Mouse (Mus musculus): Measurements from ENCODE around the gene Gm19684. TPM values are rescaled to one million over a fixed set of nuclear protein-coding genes. Genes with fewer than 3 reads are reported as not detected.
"Not testable (repeated sequence)": the region's sequence is repeated elsewhere in the genome, so short reads cannot be mapped to it uniquely, and the experiment has no call there.

Gene Gm19684
- polyA plus RNA-seq, 1 experiment from 2014 or later = not detected

GRCm38 (mm10) chr17:36161129-36162051, 39.9 kb downstream of the Gm19684 start:
- ATAC-seq (ENCODE audit: insufficient number of reproducible peaks, insufficient read depth, low FRiP score, low TSS enrichment, low read depth) = no peak
- Histone ChIP-seq H3K4me1 (replicated peaks) (peaks cover 6% of the 10 kb centered on the region; the same call in 1 of the 2 replicates), H3K27me3 (peaks cover 90% of the 10 kb centered on the region), H3K9ac (replicated peaks) (no peak overlapping the region), H3K4me3 (replicated peaks) (peak overlapping the region; percentile 27), H3K27ac (no peak overlapping the region), H3K9me3 (no peaks in the 10 kb centered on the region), H3K4me2 (peak overlapping the region; percentile 42), H3K36me3 (no peaks in the 10 kb centered on the region)
- 2% methylated on average over 55 of the region's 56 CpGs for WGBS

GRCm38 (mm10) chr17:36166901-36167300, 45.4 kb downstream of the Gm19684 start:
- 9% methylated on average over 2 of the region's 2 CpGs for WGBS
- H3K27me3 ChIP-seq = peaks cover 87% of the 10 kb centered on the region
- H3K4me3 ChIP-seq (replicated peaks); H3K27ac ChIP-seq; ATAC-seq (ENCODE audit: insufficient number of reproducible peaks, insufficient read depth, low FRiP score, low TSS enrichment, low read depth); H3K9ac ChIP-seq (replicated peaks); H3K4me2 ChIP-seq; H3K9me3 ChIP-seq; H3K4me1 ChIP-seq (replicated peaks); H3K36me3 ChIP-seq: not testable (repeated sequence)

- no peak for ATAC-seq (ENCODE audit: insufficient number of reproducible peaks, insufficient read depth, low FRiP score, low TSS enrichment, low read depth)
- Histone ChIP-seq H3K4me2 (peak overlapping the region; percentile 47), H3K9ac (replicated peaks) (no peak overlapping the region), H3K27me3 (peaks cover 82% of the 10 kb centered on the region), H3K27ac (no peak overlapping the region), H3K4me3 (replicated peaks) (peak overlapping the region; percentile 30), H3K9me3 (no peaks in the 10 kb centered on the region), H3K36me3 (no peaks in the 10 kb centered on the region), H3K4me1 (replicated peaks) (peaks cover 4% of the 10 kb centered on the region; the same call in 1 of the 2 replicates)
- WGBS = 1% methylated on average over 51 of the region's 51 CpGs
Observed at GRCm38 (mm10) chr17:36167306-36168038, 46.0 kb downstream of the Gm19684 start.

GRCm38 (mm10) chr17:36168039-36168652, 46.7 kb downstream of the Gm19684 start, which contains the start of gene Gm8909:
Gene Gm8909, minus strand, starts transcription at chr17:36168537.
- H3K36me3 ChIP-seq = no peaks in the 10 kb centered on the region
- peak within 1 kb of the TSS; percentile 30 for H3K4me3 ChIP-seq (replicated peaks)
- H3K4me2 ChIP-seq = peak within 1 kb of the TSS; percentile 47
- H3K27ac ChIP-seq = no peak within 1 kb of the TSS
- peaks cover 4% of the 10 kb centered on the region; the same call in 1 of the 2 replicates for H3K4me1 ChIP-seq (replicated peaks)
- WGBS = 1% methylated on average over 63 of the region's 63 CpGs
- H3K9ac ChIP-seq (replicated peaks) = no peak within 1 kb of the TSS
- no peak for ATAC-seq (ENCODE audit: insufficient number of reproducible peaks, insufficient read depth, low FRiP score, low TSS enrichment, low read depth)
- peaks cover 76% of the 10 kb centered on the region for H3K27me3 ChIP-seq
- H3K9me3 ChIP-seq = no peaks in the 10 kb centered on the region

GRCm38 (mm10) chr17:36169094-36169493, 47.6 kb downstream of the Gm19684 start:
- ATAC-seq (ENCODE audit: insufficient number of reproducible peaks, insufficient read depth, low FRiP score, low TSS enrichment, low read depth); H3K4me3 ChIP-seq (replicated peaks); H3K4me1 ChIP-seq (replicated peaks); H3K36me3 ChIP-seq; H3K9me3 ChIP-seq; H3K9ac ChIP-seq (replicated peaks); H3K4me2 ChIP-seq; H3K27ac ChIP-seq: not testable (repeated sequence)
- 60% methylated on average over 1 of the region's 1 CpGs for WGBS
- peaks cover 67% of the 10 kb centered on the region for H3K27me3 ChIP-seq

- H3K9ac ChIP-seq (replicated peaks) = no peak overlapping the region
- peaks cover 65% of the 10 kb centered on the region for H3K27me3 ChIP-seq
- no peaks in the 10 kb centered on the region for H3K36me3 ChIP-seq
- H3K27ac ChIP-seq = no peak overlapping the region
- no peak overlapping the region for H3K4me2 ChIP-seq
- H3K4me3 ChIP-seq (replicated peaks) = no peak overlapping the region
- peaks cover 4% of the 10 kb centered on the region; the same call in 1 of the 2 replicates for H3K4me1 ChIP-seq (replicated peaks)
- ATAC-seq (ENCODE audit: insufficient number of reproducible peaks, insufficient read depth, low FRiP score, low TSS enrichment, low read depth) = no peak
- H3K9me3 ChIP-seq = no peaks in the 10 kb centered on the region
Observed at GRCm38 (mm10) chr17:36169753-36170152, 48.3 kb downstream of the Gm19684 start.

- H3K9ac ChIP-seq (replicated peaks) = no peak overlapping the region
- no peaks in the 10 kb centered on the region for H3K9me3 ChIP-seq
- no peak for ATAC-seq (ENCODE audit: insufficient number of reproducible peaks, insufficient read depth, low FRiP score, low TSS enrichment, low read depth)
- no peak overlapping the region for H3K27ac ChIP-seq
- no peaks in the 10 kb centered on the region for H3K36me3 ChIP-seq
- H3K27me3 ChIP-seq = peaks cover 59% of the 10 kb centered on the region
- WGBS = 46% methylated on average over 1 of the region's 1 CpGs
- no peak overlapping the region for H3K4me3 ChIP-seq (replicated peaks)
- peaks cover 4% of the 10 kb centered on the region; the same call in 1 of the 2 replicates for H3K4me1 ChIP-seq (replicated peaks)
- no peak overlapping the region for H3K4me2 ChIP-seq
Observed at GRCm38 (mm10) chr17:36170287-36170814, 48.9 kb downstream of the Gm19684 start.

GRCm38 (mm10) chr17:36176132-36176531, 54.7 kb downstream of the Gm19684 start:
- not testable (repeated sequence) for H3K9me3 ChIP-seq; H3K4me1 ChIP-seq (replicated peaks); H3K4me2 ChIP-seq; H3K36me3 ChIP-seq; H3K27ac ChIP-seq; H3K4me3 ChIP-seq (replicated peaks); ATAC-seq (ENCODE audit: insufficient number of reproducible peaks, insufficient read depth, low FRiP score, low TSS enrichment, low read depth); H3K9ac ChIP-seq (replicated peaks)
- peaks cover 33% of the 10 kb centered on the region for H3K27me3 ChIP-seq
- no CpG with 5 or more reads among the region's 2 CpGs for WGBS

GRCm38 (mm10) chr17:36178938-36179337, 57.5 kb downstream of the Gm19684 start:
- not testable (repeated sequence) for H3K4me1 ChIP-seq (replicated peaks); H3K36me3 ChIP-seq; H3K27ac ChIP-seq; H3K9me3 ChIP-seq
- Histone ChIP-seq H3K27me3 (peaks cover 45% of the 10 kb centered on the region), H3K4me3 (replicated peaks) (peak overlapping the region; percentile 41), H3K9ac (replicated peaks) (peak overlapping the region; percentile 40; the same call in 1 of the 2 replicates), H3K4me2 (peak overlapping the region; percentile 68)
- 0% methylated on average over 38 of the region's 40 CpGs for WGBS
- 0 out of 2 replicates have a peak, but pooled peaks have one; percentile 59 for ATAC-seq (ENCODE audit: insufficient number of reproducible peaks, insufficient read depth, low FRiP score, low TSS enrichment, low read depth)

Data from limb, embryonic 12.5 days (tissue).